In genomic region chr14:108913714-108914263, GRCm38 (mm10) we compare ENCODE assay signal across 8 mouse cellular contexts. TPM values are rescaled to one million over a fixed set of nuclear protein-coding genes. Genes with fewer than 3 reads are reported as not detected.
A peak's percentile ranks its signal among the peaks of the same experiment; 100 is the strongest.
DNase-seq lines count a peak whose midpoint lies in the region; ATAC-seq lines count a peak whose summit lies in the region.

Gene Slitrk1 (minus strand): TSS chr14:108914158.

- H3K9ac ChIP-seq in heart, embryonic 11.5 days (ENCODE audit: low read depth, low read length), result no peak within 1 kb of the TSS
- H3K9ac ChIP-seq in heart, embryonic 15.5 days, result no peak within 1 kb of the TSS
- no peak within 1 kb of the TSS for H3K9ac ChIP-seq in liver, embryonic 11.5 days (ENCODE audit: low read depth, low read length)

- H3K27ac ChIP-seq in heart, embryonic 11.5 days (ENCODE audit: low read depth, low read length), result no peak within 1 kb of the TSS
- H3K27ac ChIP-seq in heart, embryonic 15.5 days, result no peak within 1 kb of the TSS
- H3K27ac ChIP-seq in liver, embryonic 11.5 days (ENCODE audit: low read depth, low read length), result no peak within 1 kb of the TSS

- peak within 1 kb of the TSS; percentile 42 for H3K4me3 ChIP-seq in heart, embryonic 11.5 days (ENCODE audit: low read depth, low read length)
- peak within 1 kb of the TSS; percentile 46 for H3K4me3 ChIP-seq in heart, embryonic 15.5 days
- peak within 1 kb of the TSS; percentile 24 for H3K4me3 ChIP-seq in liver, embryonic 11.5 days (ENCODE audit: low read depth, low read length)

- H3K27me3 ChIP-seq in heart, embryonic 11.5 days (ENCODE audit: control insufficient read depth, insufficient read depth, low read length), result peaks cover 26% of the 10 kb centered on the region
- H3K27me3 ChIP-seq in heart, embryonic 15.5 days, result peaks cover 49% of the 10 kb centered on the region
- H3K27me3 ChIP-seq in liver, embryonic 11.5 days (replicated peaks; ENCODE audit: control insufficient read depth, insufficient read depth, low read length), result peaks cover 38% of the 10 kb centered on the region

- peak within 1 kb of the TSS; percentile 71 for H3K4me2 ChIP-seq in heart, embryonic 11.5 days
- peak within 1 kb of the TSS; percentile 77 for H3K4me2 ChIP-seq in heart, embryonic 15.5 days
- peak within 1 kb of the TSS; percentile 47 for H3K4me2 ChIP-seq in liver, embryonic 11.5 days

- H3K9me3 ChIP-seq in heart, embryonic 11.5 days (replicated peaks; ENCODE audit: control insufficient read depth, low read length), result no peaks in the 10 kb centered on the region
- H3K9me3 ChIP-seq in heart, embryonic 15.5 days (replicated peaks), result no peaks in the 10 kb centered on the region
- no peaks in the 10 kb centered on the region for H3K9me3 ChIP-seq in liver, embryonic 11.5 days (ENCODE audit: control insufficient read depth, low read length)

- H3K36me3 ChIP-seq in heart, embryonic 11.5 days (ENCODE audit: control insufficient read depth, insufficient read depth, low read length), result no peaks in the 10 kb centered on the region
- no peaks in the 10 kb centered on the region for H3K36me3 ChIP-seq in heart, embryonic 15.5 days
- H3K36me3 ChIP-seq in liver, embryonic 11.5 days (ENCODE audit: control insufficient read depth, insufficient read depth, low read length), result no peaks in the 10 kb centered on the region

- H3K4me1 ChIP-seq in heart, embryonic 11.5 days (ENCODE audit: control insufficient read depth, insufficient read depth, low read length), result peaks cover 4% of the 10 kb centered on the region
- H3K4me1 ChIP-seq in heart, embryonic 15.5 days (replicated peaks), result peaks cover 34% of the 10 kb centered on the region
- H3K4me1 ChIP-seq in liver, embryonic 11.5 days (replicated peaks; ENCODE audit: control insufficient read depth, insufficient read depth, low read length), result no peaks in the 10 kb centered on the region

- ATAC-seq in heart, embryonic 11.5 days (replicated peaks; ENCODE audit: insufficient number of reproducible peaks, low FRiP score, low TSS enrichment), result peak; percentile 31; the same call in 1 of the 2 replicates
- 0 out of 2 replicates have a peak, but pooled peaks have one; percentile 50 for ATAC-seq in heart, embryonic 15.5 days (replicated peaks; ENCODE audit: insufficient number of reproducible peaks, insufficient read depth, low FRiP score, low read depth)
- ATAC-seq in liver, embryonic 11.5 days (replicated peaks; ENCODE audit: low FRiP score), result peak; percentile 39

- WGBS in heart, embryonic 11.5 days (ENCODE audit: insufficient replicate concordance), result under 1% methylated on average over 25 of the region's 25 CpGs
- under 1% methylated on average over 24 of the region's 25 CpGs for WGBS in heart, embryonic 15.5 days
- WGBS in liver, embryonic 11.5 days, result 1% methylated on average over 24 of the region's 25 CpGs

- no peak for DNase-seq in heart, adult 9 months (ENCODE audit: low spot score in 2 of 2)
- DNase-seq in embryo, embryonic 11 days, result peak; percentile 84
- DNase-seq in kidney, postnatal 14 days, result peak; percentile 46
- DNase-seq in liver, embryonic 11.5 days (ENCODE audit: low spot score), result peak; percentile 56
- DNase-seq in ovary, postnatal 14 days (ENCODE audit: low spot score), result peak; percentile 51
- no peak for DNase-seq in thymus, postnatal 14 days

RNA-seq across cellular contexts. Expression of gene Slitrk1, which starts in this region (rescaled TPM):
- 0.27 and 0.45 TPM in 2 replicates for polyA plus RNA-seq in heart, embryonic 11.5 days (2014; fragmentation: Nextera tagmentation; extraction: Ambion mirVana)
- polyA plus RNA-seq in heart, embryonic 15.5 days (2015; fragmentation: Nextera tagmentation; extraction: Ambion mirVana), result 0.10 and 0.29 TPM in 2 replicates
- 0.39 and 0.43 TPM in 2 replicates for polyA plus RNA-seq in liver, embryonic 11.5 days (2014; fragmentation: Nextera tagmentation; extraction: Ambion mirVana)

Comparison
In these comparisons a context has a peak if more than half of its experiments do, and no peak if none do; other contexts are left out.
1. Peak in ATAC-seq, H3K4me3 ChIP-seq and H3K4me2 ChIP-seq in heart, embryonic 11.5 days; RNA of the gene not detected or under 1 TPM.
2. Peak in ATAC-seq, H3K4me3 ChIP-seq and H3K4me2 ChIP-seq in heart, embryonic 15.5 days; RNA of the gene not detected or under 1 TPM.
3. Peak in DNase-seq, ATAC-seq, H3K4me3 ChIP-seq and H3K4me2 ChIP-seq in liver, embryonic 11.5 days; RNA of the gene not detected or under 1 TPM.
4. DNase-seq: peak in embryo, embryonic 11 days (single experiment), kidney, postnatal 14 days (single experiment) and ovary, postnatal 14 days (single experiment); none in heart, adult 9 months (0 of 2) and thymus, postnatal 14 days (single experiment).
5. Peak in every context shown above with its lines, with median percentiles within 50 percentile points of each other: ATAC-seq, H3K4me2 ChIP-seq and H3K4me3 ChIP-seq.